Mouse (Mus musculus) lung, adult 18-20 months (tissue): Measurements from ENCODE around the gene Fsd1.
A peak's percentile ranks its signal among the peaks of the same experiment; 100 is the strongest.

Source experiments
- DNase-seq, 2 experiments: peaks; one replicate each; pipeline ENCODE4 v3.0.0; 2022; ENCODE audit warnings: mixed read lengths in 2 of 2

The Fsd1 gene

DNA sequence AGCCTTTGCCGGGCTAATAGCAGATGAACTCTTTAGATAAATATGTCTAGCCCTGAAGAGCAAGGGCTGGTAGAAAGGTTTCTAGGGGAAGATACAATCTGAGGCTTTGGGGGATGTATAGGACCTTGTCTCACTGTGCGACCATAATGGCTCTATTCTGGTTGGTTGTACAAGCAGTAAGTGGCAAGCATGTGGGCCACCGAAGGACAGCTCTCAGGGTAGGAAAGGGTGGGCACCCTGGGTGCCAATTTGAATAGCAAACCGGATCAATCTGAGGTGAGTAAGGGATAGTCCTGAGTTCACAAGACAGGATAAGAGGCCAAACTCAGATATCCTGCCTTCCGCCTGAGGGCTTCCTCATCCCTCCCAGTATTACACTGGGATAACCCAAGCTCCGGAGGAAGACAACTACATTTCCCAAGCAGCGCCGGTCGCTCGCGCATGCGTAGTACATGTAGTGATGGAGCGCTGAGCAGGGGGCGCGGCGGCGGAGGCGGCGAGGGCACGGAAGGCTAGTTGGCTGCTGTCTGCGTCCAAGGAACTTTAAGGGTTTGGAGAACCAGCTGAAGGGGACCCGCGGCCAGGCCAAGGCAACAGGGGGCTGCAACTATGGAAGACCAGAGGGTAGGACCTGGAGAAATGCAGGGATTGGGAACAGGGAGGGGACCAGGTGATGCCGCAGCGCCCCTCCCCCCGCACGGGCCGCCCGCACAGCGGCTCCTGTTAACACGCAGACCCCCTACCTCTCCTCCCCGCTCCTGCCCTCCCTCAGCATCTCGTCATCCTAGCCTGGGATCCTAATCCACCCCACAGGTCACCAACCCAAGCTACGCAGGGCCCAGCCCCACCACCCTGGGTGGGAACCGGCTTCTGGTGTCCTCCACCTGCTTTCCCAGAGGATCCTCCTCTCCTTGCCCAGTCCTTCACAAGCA is at the start of gene Fsd1:
TSS of gene Fsd1 (plus strand) at position 480 of the 932 bp plus-strand sequence.
- DNase-seq, result no peak

DNA sequence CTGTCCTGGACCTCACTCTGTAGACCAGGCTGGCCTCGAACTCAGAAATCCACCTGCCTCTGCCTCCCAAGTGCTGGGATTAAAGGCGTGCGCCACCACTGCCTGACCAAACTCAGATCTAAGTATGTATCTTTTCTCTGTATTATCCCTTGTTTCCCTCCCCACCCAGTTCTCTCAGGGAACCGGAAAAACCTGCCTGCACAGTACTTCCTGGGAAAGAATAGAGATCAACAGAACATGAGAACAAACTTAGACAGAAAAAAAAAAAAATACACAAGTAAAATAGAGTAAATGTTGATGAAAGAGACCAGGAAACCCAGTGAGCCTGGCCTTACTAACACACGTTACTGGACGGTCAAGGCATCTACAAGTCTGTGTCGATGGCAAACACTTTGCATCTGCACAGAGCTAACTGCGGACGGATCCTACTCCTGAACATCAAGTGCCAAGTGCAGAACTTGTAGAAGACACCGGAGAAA is 41.9 kb upstream of the Fsd1 start:
- DNase-seq, result peak; percentile 52 to 71

DNA sequence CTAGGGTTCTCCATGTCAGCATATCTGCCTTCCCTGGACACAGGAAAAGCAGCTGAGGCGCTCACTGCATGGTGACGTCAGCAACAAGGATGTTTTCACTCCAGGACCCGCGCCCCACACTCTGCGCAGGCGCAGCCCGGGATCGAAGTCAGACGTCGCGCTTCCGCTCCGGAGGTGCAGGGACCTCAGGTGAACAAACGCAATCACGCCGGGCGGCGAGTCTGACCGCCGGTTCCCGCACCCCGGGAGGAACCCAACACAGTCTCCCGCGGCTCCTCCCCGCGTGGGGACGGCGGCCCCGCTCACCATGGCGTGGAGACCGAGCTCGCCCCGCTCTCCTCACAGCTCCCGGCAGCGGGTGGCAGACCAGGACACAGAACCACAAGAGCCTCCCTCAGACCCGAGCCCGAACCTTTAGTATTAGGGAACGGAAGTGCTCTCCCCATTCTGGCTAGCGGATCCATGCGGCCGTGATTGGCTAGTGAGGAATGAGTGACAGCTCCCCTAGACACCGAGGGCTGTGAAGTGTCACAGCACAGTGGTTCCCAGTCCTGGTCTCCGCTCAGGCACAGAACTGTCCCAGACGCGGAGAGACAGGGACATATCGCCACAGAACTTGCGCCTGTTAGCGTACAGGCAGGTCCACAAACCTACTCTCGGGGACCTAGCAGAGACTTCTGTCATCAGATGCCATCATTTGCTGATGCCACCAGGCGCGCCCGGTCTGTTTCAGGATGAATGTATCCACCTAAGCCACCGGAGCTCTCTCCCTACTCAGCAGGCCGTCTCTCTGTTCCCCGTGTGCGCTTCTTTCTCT is 41.2 kb upstream of the Fsd1 start:
- DNase-seq, result peak; percentile 96

DNA sequence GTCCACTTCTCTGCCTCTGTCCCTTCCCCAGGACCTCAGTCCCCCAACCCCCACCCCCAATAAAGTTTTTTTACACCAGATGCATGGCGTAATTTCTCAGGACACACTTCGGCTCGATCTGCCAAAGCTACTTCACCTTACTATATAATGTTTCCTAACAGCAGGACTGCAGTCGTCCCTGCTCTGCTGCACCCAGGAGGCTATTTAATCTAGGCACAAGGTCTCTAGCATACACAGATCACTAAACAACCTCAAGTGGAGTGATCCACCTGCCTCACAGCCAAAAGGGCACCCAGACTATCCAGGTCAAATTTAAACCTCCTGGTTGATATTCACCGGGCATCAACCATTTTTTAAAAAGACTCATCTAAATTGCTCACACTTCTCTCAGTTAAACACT is 40.6 kb upstream of the Fsd1 start:
- no peak for DNase-seq

DNA sequence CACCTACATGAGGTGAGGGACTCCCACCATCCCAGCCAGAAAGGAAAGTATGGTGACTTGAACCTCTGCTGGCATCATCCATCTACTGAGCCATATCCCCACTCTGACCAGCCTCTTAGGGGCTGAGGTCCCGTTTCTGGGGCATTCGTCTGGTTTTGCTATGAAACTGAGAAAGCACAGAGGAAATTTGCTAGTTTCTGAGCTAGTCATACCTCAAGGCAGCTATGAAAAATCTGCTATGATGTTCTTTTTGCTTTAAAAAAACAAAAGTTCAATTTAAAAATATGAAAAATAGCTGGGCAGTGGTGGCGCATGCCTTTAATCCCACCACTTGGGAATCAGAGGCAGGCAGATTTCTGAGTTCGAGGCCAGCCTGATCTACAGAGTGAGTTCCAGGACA is 37.7 kb upstream of the Fsd1 start:
- DNase-seq, result no peak

DNA sequence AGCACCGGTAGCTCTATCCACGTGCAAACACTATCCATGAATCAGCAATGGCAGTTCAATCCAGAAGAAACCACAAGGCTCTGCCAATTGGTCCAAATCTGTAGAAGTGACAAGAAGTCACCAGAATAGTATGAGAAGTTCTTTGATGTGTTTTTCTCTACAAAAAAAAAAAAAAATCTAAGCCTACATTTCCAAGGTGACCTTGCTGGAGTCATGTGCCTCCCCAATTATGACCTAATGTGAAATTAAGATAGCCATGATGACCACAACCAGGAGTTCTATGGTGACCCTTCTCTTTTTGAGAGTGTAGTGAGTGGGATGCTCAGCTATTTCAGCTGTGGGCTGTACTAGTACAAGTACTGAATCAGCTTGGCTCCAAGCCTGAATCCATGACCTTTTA is 36.9 kb upstream of the Fsd1 start, which contains the start of gene Zfp119b:
TSS of gene Zfp119b (minus strand) at position 101 of the 400 bp plus-strand sequence.
- DNase-seq, result no peak

DNA sequence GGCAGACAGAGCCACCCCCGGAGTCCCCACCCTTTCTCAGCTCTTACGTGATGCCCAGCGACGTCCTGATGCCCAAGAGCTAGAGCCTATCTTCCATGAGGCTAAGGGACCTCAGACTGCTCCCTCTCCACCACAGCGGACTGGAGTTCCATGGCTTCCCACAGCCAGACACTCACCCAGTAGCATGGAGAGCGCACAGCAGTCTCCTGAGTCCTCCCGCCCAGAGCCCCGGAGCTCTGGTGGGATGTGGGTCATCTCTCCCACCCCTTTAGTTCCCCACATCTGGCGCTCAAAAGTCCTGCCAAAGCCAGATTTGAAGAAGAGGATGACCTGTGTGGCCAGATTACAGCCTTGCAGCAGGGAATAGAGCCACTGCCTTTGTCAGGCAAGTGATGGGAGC is 35.7 kb upstream of the Fsd1 start:
- DNase-seq, result no peak

DNA sequence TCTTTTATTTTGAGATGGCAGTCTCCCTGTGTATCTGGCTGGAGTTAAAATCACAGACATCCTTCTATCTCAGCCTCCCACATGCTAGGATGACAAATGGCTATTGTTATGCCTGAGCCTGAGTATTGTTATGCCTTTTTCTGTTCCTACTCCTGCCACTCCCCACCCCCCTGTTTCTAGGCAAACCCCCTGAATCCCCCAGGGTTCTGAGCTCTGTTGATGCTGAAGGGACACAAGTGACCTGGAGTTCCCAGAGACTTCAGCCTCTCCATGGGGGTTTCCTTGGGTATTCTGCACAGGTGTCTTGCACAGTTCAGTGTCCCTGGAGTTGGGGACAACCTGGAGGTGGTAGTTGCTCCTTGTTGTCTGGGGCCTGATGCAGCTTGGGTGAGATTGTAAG is 34.3 kb upstream of the Fsd1 start:
- DNase-seq, result no peak

DNA sequence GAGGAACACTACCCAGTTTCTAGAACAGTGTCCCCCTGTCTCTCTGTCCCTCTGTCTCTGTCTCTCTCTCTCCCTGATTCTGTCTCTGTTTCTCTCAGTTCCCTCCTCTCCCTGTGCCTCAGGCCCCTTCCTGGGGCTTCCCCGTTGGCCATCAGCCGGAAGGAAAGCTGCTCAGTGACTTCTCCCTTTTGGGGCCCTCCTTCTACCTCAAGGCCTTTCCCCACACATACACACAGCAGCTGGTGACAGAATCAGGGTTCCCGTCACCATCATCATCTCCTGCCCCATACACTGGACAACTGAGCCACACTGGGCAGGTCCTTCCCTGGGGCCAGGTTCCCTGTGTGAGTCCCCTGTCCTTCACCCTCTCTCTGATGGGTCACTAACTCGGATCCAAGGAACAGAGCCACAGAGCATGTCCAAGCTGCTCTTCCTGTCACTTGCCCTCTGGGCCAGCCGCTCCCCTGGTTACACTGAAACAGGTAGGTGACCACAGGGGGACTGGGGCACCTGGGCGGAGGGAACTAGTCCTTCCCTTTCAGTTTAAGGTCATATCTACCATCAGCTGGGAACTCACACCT is 33.8 kb upstream of the Fsd1 start, which contains the start of gene Ebi3:
TSS of gene Ebi3 (plus strand) at position 194 of the 581 bp plus-strand sequence.
- no peak for DNase-seq

DNA sequence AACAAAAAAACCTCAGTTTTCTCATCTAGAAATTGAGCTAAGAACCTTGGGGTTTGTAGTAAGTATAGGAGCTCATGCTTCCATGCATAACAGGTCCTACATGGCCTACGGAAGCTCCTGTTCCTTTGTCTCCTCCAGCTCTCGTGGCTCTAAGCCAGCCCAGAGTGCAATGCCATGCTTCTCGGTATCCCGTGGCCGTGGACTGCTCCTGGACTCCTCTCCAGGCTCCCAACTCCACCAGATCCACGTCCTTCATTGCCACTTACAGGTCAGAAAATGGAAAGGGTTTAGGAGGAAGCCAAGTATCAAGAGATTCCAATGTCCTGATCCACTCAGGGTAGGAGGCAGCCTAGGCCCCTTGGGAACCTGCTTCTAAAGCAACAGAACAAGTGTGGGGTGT is 32.6 kb upstream of the Fsd1 start:
- DNase-seq, result no peak

DNA sequence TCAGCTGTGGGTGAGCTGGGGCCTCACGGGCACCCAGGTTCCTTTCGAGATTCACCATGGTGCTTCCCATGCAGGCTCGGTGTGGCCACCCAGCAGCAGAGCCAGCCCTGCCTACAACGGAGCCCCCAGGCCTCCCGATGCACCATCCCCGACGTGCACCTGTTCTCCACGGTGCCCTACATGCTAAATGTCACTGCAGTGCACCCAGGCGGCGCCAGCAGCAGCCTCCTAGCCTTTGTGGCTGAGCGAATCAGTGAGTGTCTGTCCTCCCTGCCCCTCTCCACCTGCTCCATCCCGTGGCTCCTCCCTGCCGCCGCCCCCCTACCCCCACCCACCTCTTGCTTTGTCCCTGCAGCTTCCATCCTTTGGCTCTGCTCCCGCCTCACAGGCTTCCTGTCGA is 32.1 kb upstream of the Fsd1 start:
- no peak for DNase-seq

DNA sequence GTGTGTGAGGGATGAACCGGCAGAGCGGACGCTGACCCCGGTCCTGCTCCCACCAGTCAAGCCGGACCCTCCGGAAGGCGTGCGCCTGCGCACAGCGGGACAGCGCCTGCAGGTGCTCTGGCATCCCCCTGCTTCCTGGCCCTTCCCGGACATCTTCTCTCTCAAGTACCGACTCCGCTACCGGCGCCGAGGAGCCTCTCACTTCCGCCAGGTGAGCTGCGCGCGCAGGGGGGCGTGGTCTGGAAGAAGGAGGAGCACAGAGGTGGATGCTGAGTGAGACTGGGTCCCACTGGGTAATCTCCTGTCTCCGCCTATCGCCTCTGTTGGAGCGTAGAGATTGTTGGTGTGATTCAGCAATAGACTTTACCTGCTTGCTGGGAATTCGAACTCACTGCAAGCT is 30.2 kb upstream of the Fsd1 start:
- DNase-seq, result peak; percentile 83 to 90

DNA sequence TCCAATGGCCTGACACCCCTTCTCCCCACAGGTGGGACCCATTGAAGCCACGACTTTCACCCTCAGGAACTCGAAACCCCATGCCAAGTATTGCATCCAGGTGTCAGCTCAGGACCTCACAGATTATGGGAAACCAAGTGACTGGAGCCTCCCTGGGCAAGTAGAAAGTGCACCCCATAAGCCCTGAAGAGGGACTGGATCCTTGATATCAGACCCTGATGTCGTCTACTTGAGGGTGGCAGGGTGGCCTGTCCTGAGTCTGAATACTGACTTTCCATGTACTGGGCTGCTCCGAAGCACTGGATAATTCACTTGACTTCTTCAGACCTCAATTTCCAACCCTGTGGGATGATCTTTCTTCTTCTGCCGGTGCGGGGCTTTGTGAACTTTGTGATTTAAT is 29.7 kb upstream of the Fsd1 start:
- DNase-seq, result no peak

DNA sequence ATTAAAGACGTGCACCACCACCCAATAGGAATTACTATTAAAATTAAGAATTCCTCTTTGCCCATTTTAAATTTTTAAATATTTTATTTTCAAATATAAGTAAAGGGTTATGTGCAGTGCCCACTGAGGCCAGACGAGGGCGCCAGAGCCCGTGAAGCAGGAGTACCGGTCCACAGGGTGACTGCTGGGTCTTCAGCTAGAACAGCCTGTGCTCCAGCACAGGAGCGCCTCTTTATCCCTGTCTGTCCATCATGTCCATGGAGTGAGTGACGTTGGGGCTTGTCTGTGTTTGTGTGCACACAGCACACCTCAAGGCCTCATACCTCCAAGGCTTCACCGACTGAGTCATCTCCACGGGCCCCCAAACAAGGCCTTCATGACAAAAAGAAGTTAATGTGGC is 29.1 kb upstream of the Fsd1 start:
- peak; percentile 61 to 73 for DNase-seq

DNA sequence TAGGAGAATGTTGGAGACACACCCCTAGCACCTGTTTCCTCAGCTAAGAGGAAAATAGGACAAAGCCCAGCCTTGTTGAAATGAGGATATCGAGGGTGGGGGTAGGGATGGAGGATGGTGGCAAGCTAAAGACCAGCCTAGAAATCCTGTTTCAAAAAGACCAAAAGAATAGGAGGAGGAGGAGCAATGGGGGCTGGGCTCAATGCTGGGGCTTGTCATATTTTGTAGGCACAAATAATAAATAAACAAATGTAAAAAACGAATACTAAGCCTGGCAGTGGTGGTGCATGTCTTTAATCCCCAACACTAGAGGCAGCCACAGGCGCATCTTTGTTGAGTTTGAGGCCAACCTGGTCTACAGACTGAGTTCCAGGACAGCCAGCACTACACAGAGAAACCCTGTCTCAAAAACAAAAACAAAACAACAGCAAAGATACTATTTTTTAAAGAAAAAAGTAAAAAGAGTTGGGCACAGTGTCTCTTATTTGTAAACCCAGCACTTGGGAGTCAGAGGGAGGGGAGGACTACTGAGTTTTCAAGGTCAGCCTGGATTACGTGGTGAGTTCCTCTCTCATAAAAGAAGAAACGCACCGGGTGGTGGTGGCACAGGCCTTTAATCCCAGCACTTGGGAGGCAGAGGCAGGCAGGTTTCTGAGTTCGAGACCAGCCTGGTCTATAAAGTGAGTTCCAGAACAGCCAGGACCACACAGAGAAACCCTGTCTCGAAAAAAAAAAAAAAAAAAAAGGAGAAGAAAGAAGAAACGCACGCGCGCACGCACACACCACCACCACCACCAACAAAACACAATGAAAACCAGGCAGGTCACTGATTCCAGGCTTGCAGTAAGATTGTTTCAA is 28.4 kb upstream of the Fsd1 start:
- DNase-seq, result no peak

DNA sequence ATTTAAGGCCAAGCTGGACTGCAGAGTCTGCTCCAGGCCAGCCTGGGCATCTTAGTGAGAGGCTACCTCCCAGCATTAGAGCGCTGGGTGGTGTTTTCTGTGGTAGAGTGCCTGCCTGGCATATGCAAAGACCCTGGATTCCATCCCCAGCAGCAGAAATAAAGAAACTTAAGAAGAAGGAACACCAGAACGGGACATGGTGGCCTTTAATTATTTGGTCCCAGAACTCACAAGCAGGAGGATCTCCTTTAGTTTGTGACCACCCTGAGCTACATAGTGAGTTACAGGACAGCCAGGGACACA is 27.8 kb upstream of the Fsd1 start:
- DNase-seq, result no peak

DNA sequence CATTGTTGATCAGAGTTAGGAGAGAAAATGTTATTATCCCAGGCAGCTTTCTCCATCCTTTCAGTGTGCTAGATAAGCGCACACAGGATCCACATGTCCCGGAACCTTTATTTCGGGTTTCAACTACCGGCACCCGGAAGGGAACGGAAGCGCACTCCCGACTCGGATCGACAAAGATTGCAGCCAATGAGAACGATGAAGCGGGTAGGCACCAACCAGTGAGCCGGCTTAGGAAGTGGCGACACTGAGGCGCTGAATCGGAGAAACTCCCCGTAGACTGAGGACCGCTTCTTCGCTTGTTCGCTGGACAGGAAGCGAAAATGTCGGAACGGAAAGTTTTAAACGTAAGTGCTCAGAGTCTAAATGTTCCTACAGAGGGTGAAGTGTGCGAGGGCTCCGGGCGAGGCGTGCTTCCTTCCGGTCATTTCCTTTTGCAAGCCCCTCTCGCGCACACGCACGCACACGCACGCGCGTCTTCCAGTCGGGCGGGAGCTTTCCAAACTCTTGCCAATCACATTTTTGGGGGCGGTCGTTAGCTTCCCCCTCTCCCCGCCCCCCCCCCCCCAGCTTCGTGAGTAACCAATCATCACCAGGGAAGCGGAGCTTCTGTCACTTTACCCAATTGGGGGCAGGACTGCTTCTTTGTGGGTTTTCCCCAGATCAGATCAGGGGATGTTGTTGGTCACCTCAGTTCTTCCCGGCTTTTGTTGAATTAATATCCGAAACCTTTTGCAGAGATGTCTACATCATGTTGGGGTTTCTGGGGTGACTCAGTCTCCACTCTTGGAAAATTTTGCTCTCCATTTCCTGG is 27.2 kb upstream of the Fsd1 start, which contains the start of gene Yju2:
TSS of gene Yju2 (plus strand) at position 182 of the 811 bp plus-strand sequence.
- peak; percentile 93 for DNase-seq

DNA sequence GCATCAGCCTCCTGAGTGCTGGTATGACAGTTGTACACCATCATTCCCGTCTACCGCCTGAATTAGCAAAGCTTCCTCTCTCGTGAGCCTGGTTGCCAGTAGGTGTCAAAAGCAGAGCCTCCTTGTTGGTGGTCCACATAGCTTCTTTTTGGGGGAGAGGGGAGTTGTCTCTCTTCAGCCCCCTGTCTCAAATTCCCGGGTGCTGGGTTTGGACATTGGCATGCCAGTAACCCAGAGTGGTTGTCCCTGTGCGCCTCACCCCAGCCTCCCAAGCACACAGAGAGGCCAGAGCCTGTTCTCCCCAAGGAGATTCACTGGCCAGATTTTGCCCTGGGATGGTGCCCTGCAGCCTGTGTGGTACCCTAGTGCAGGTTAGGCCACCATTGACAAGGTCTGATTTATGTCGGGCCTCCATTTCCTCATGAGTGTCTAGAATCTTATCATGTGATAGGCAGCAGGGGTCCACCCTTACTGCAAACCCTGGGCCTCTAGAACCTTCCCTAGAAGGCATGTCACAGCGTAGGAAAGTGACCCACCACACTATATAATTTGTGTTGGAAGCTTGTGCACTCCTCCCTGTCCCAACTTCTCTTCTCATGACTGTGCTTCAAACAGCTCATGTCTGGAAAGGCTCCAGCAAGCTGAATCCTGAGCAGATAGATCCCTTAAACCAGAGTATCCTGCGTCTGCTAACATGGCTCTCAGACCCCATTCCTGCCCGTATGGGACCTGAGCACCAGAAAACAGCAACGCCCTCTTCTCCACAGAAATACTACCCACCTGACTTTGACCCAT is 26.2 kb upstream of the Fsd1 start:
- no peak for DNase-seq

DNA sequence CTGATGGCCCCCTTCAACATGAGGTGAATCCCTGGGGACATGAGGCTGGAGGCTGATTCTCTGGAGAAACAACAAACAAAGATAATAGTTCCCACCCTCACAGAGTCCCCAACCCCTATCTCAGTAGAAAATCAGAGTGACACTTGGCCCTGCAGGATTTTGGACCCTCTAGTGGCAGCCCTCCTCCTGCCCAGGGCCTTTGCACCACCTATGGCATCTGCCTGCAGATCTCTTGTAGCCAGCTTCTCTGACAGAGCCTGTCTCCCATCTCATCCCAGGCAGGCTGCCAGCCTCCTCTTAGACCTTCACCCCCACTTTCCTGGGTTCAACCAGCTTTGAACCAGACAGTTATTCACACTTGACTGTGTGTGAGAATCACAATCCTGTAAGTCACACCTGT is 25.5 kb upstream of the Fsd1 start:
- no peak for DNase-seq

DNA sequence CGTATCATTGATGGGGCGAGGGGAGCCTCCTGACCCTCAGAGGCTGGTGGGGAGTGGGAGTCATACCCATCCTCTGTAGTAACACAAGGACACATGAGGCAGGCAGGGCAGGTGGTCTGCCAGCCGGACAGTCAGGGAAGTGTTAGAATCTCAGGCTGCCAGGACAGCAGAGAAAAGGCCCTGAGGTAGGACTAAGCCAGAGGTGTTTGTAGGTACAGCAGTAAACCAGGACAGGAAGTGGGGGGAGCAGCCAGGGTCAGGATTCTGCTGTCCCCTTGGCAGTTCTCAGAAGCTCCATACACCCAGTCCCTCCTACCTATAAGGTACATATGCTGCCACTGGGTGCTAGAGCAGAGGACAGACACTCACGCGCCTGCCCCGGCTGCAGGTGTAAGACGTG is 24.7 kb upstream of the Fsd1 start:
- no peak for DNase-seq

DNA sequence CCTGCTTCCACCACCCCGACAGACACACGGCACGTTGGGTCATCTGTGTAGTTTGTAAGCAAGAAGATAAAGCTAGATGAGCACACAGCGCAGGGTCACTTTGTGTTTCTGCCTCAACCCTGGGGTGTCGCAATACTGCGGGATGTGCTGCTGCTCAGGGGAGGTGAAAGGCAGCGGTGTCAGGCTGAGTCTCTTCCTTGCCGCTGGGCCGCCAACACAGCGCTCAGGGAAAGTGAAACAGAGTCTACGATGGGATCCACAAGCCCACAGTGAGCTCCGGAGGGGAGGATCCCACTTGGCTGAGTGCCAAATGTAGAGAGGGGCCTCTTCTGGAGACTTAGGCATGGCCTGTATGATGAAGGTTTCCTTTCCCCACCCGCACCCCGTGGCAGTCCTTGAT is 23.1 kb upstream of the Fsd1 start:
- no peak for DNase-seq
